Mouse (Mus musculus): ENCODE measurements at regions not wholly inside any gene's neighbourhood (a gene's known extent, or its start where the extent isn't known, plus 50 kb on each side); places are given as distances from the start of the nearest gene placed in this dataset.
A peak's percentile ranks its signal among the peaks of the same experiment; 100 is the strongest.

- peak; percentile 34 for DNase-seq
Observed at GRCm38 (mm10) chr13:70310516-70310915, 326.9 kb downstream of the Ice1 start.

- peak; percentile 53 for DNase-seq
Observed at GRCm38 (mm10) chr13:70311226-70312055, 326.0 kb downstream of the Ice1 start.

GRCm38 (mm10) chr13:70313205-70313604 lies 324.2 kb downstream of the Ice1 start:
- no peak for DNase-seq

GRCm38 (mm10) chr13:70323537-70323936 lies 313.9 kb downstream of the Ice1 start:
- DNase-seq: no peak

GRCm38 (mm10) chr13:70336069-70336468 lies 301.4 kb downstream of the Ice1 start:
- DNase-seq: no peak

- DNase-seq: no peak
Observed at GRCm38 (mm10) chr13:70340437-70340836, 297.0 kb downstream of the Ice1 start.

- no peak for DNase-seq
Observed at GRCm38 (mm10) chr13:70343191-70343734, 294.2 kb downstream of the Ice1 start.

GRCm38 (mm10) chr13:70343911-70344310 lies 293.5 kb downstream of the Ice1 start:
- no peak for DNase-seq

GRCm38 (mm10) chr13:70344311-70344710 lies 293.1 kb downstream of the Ice1 start:
- no peak for DNase-seq

GRCm38 (mm10) chr13:70348456-70348855 lies 289.0 kb downstream of the Ice1 start:
- DNase-seq: no peak

GRCm38 (mm10) chr13:70348965-70349364 lies 288.5 kb downstream of the Ice1 start:
- no peak for DNase-seq

GRCm38 (mm10) chr13:70369647-70370046 lies 267.8 kb downstream of the Ice1 start:
- no peak for DNase-seq

GRCm38 (mm10) chr13:70380772-70381171 lies 256.7 kb downstream of the Ice1 start:
- DNase-seq: no peak

- DNase-seq: no peak
Observed at GRCm38 (mm10) chr13:70385292-70385691, 252.1 kb downstream of the Ice1 start.

GRCm38 (mm10) chr13:70412788-70413187 lies 224.6 kb downstream of the Ice1 start:
- peak; percentile 4 for DNase-seq

- no peak for DNase-seq
Observed at GRCm38 (mm10) chr13:70418156-70418555, 219.3 kb downstream of the Ice1 start.

- no peak for DNase-seq
Observed at GRCm38 (mm10) chr13:70439419-70439818, 198.0 kb downstream of the Ice1 start.

GRCm38 (mm10) chr13:70446940-70447339 lies 190.5 kb downstream of the Ice1 start:
- no peak for DNase-seq

GRCm38 (mm10) chr13:70454592-70455390 lies 182.6 kb downstream of the Ice1 start:
- DNase-seq: no peak

- DNase-seq: no peak
Observed at GRCm38 (mm10) chr13:70458406-70458805, 179.0 kb downstream of the Ice1 start.

GRCm38 (mm10) chr13:70464996-70465395 lies 172.4 kb downstream of the Ice1 start:
- peak; percentile 12 for DNase-seq

- DNase-seq: no peak
Observed at GRCm38 (mm10) chr13:70474746-70475145, 162.7 kb downstream of the Ice1 start.

GRCm38 (mm10) chr13:70475366-70475765 lies 162.1 kb downstream of the Ice1 start:
- DNase-seq: no peak

- no peak for DNase-seq
Observed at GRCm38 (mm10) chr13:70499302-70499701, 138.1 kb downstream of the Ice1 start.

All from embryo, embryonic 11 days (tissue).